22 mouse cellular contexts compared by ENCODE assay signal in the genomic region with DNA sequence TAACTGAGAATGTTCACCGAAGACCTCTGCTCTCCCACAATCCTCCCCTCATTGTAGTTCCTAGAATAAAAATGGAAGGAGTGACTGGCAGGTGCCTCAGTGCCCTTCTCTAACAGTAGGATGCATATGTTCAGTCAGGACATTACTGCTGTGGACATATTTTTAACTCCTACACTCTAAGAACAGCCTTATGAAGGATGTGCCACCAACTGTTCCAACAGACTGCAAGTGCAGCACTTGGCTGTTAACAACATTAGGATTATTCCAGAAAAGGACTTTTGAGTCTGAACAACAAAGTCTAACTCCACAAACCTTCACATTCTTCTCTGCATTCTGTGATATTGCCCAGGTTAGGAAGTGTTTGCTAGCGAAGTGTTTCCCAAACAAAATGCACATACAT.
A peak's percentile ranks its signal among the peaks of the same experiment; 100 is the strongest.
DNase-seq lines count a peak whose midpoint lies in the region; ATAC-seq and TF ChIP-seq lines count a peak whose summit lies in the region.
"Had no signal": no experiment of that assay in that cellular context is flagged by ENCODE, and none has a peak within 500 bp of the region (broad histone marks: within the 10 kb centered on the region; RNA-seq: fewer than 3 reads in every experiment).

No protein-coding gene starts in this region.

- DNase-seq in heart, adult 11 months: peak; percentile 21
- no peak for DNase-seq in heart, postnatal 10 days
- peak; percentile 77 for DNase-seq in layer of hippocampus, adult 9-11 months
- no peak for DNase-seq in forebrain, postnatal 0 days
- no peak for DNase-seq in cerebellum, postnatal 14 days
- DNase-seq: adrenal gland, postnatal 14 days; cerebellum, adult 8-10 months; gastrocnemius, postnatal 36 days; heart, postnatal 36 days; kidney, adult 18-20 months; liver, embryonic 13.5 days; lung, adult 2 months had no signal

- TF ChIP-seq CTCF in forebrain, postnatal 0 days (IDR thresholded peaks at IDR 0.05; ENCODE audit: low read depth): no peak

- ATAC-seq in megakaryocyte, adult 5-6 weeks (ENCODE audit: poor library complexity, severe bottlenecking): no peak
- ATAC-seq in forebrain, postnatal 0 days: no peak
- ATAC-seq: CD4-positive, CD25-positive, alpha-beta regulatory T cell, adult 4 months; forebrain, embryonic 14.5 days; inflammation-experienced regulatory T-cells, adult 6 months; midbrain, embryonic 16.5 days had no signal

- no peak overlapping the region for H3K4me2 ChIP-seq in forebrain, postnatal 0 days (ENCODE audit: low read depth)
- H3K4me2 ChIP-seq: embryonic facial prominence, embryonic 15.5 days; hindbrain, embryonic 13.5 days; liver, embryonic 13.5 days had no signal

- H3K4me3 ChIP-seq in megakaryocyte, embryonic 14.5 days (replicated peaks): peak overlapping the region; percentile 14
- no peak overlapping the region for H3K4me3 ChIP-seq in forebrain, postnatal 0 days (ENCODE audit: low read depth, low read length)
- H3K4me3 ChIP-seq: embryonic facial prominence, embryonic 15.5 days; hindbrain, embryonic 13.5 days; liver, embryonic 13.5 days had no signal

- intact Hi-C loops in heart, postnatal 10 days (cut with DNase I): no loop called here

- no peak overlapping the region for H3K27ac ChIP-seq in forebrain, postnatal 0 days (ENCODE audit: low read depth, low read length)
- H3K27ac ChIP-seq: embryonic facial prominence, embryonic 15.5 days; hindbrain, embryonic 13.5 days; kidney, postnatal 0 days; liver, embryonic 13.5 days; stomach, postnatal 0 days had no signal

- 91% methylated on average over 2 of the region's 2 CpGs for WGBS in forebrain, postnatal 0 days

- no peak overlapping the region for H3K9ac ChIP-seq in forebrain, postnatal 0 days
- H3K9ac ChIP-seq: embryonic facial prominence, embryonic 15.5 days; hindbrain, embryonic 13.5 days; liver, embryonic 13.5 days had no signal

- H3K36me3 ChIP-seq in megakaryocyte, embryonic 14.5 days (replicated peaks; ENCODE audit: low read length): peaks cover 62% of the 10 kb centered on the region
- H3K36me3 ChIP-seq in forebrain, postnatal 0 days (ENCODE audit: insufficient read depth): no peaks in the 10 kb centered on the region
- H3K36me3 ChIP-seq: embryonic facial prominence, embryonic 15.5 days; hindbrain, embryonic 13.5 days; liver, embryonic 13.5 days had no signal

- H3K4me1 ChIP-seq in megakaryocyte, embryonic 14.5 days: peaks cover 84% of the 10 kb centered on the region
- peaks cover 9% of the 10 kb centered on the region; the same call in 1 of the 2 replicates for H3K4me1 ChIP-seq in forebrain, postnatal 0 days (ENCODE audit: insufficient read depth)

- no peaks in the 10 kb centered on the region for H3K27me3 ChIP-seq in megakaryocyte, embryonic 14.5 days (replicated peaks)
- H3K27me3 ChIP-seq in forebrain, postnatal 0 days (ENCODE audit: insufficient read depth, low read length): no peaks in the 10 kb centered on the region
- H3K27me3 ChIP-seq: embryonic facial prominence, embryonic 15.5 days; hindbrain, embryonic 13.5 days; liver, embryonic 13.5 days had no signal

- no peaks in the 10 kb centered on the region for H3K9me3 ChIP-seq in megakaryocyte, embryonic 14.5 days
- no peaks in the 10 kb centered on the region for H3K9me3 ChIP-seq in forebrain, postnatal 0 days (ENCODE audit: low read length)
- H3K9me3 ChIP-seq: embryonic facial prominence, embryonic 15.5 days; hindbrain, embryonic 13.5 days; liver, embryonic 13.5 days had no signal

Comparison
In these comparisons a context has a peak if more than half of its experiments do, and no peak if none do; other contexts are left out.
1. DNase-seq: peak in heart, adult 11 months (single experiment) and layer of hippocampus, adult 9-11 months (single experiment); none in heart, postnatal 10 days (0 of 2), forebrain, postnatal 0 days (single experiment) and cerebellum, postnatal 14 days (0 of 2).